Mouse (Mus musculus): Measurements from ENCODE around the gene Terb2. TPM values are rescaled to one million over a fixed set of nuclear protein-coding genes. Genes with fewer than 3 reads are reported as not detected.
"Not testable (repeated sequence)": the region's sequence is repeated elsewhere in the genome, so short reads cannot be mapped to it uniquely, and the experiment has no call there.

Gene Terb2
- polyA plus RNA-seq, 1 experiment from 2014 or later: not detected

DNA sequence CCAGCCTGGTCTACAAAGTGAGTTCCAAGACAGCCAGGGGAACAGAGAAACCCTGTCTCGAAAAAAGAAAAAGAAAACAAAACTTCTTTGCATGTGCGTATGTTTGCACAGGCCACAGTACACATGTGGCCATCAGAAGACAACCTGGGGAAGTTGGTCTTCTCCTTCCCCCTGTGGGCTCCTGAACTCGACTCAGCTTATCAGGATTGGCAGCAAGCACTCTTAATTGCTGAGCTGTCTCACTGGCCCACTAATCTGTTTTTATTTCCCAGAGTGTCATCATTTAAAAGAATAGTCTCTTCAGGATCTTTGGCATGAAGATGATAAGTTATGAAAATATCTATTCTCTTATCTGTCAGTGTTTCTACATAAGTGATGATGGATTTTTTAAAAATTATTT lies 5.8 kb downstream of the Terb2 start:
- DNase-seq: no peak
- Histone ChIP-seq H3K9me3 (ENCODE audit: low read length) (no peaks in the 10 kb centered on the region), H3K4me3 (ENCODE audit: low read depth, low read length) (no peak overlapping the region), H3K4me2 (ENCODE audit: low read depth, low read length) (no peak overlapping the region), H3K27me3 (ENCODE audit: insufficient read depth, low read length) (no peaks in the 10 kb centered on the region), H3K27ac (ENCODE audit: low read depth) (no peak overlapping the region), H3K9ac (replicated peaks) (no peak overlapping the region), H3K36me3 (replicated peaks; ENCODE audit: insufficient read depth, low read length) (no peaks in the 10 kb centered on the region), H3K4me1 (ENCODE audit: insufficient read depth) (no peaks in the 10 kb centered on the region)
- ATAC-seq: no peak
- WGBS (ENCODE audit: insufficient replicate concordance): 56% methylated on average over 3 of the region's 3 CpGs
- TF ChIP-seq EP300 (IDR thresholded peaks at IDR 0.05; ENCODE audit: low read depth): no peak
- no peak for TF ChIP-seq CTCF (IDR thresholded peaks at IDR 0.05; ENCODE audit: low read depth)

DNA sequence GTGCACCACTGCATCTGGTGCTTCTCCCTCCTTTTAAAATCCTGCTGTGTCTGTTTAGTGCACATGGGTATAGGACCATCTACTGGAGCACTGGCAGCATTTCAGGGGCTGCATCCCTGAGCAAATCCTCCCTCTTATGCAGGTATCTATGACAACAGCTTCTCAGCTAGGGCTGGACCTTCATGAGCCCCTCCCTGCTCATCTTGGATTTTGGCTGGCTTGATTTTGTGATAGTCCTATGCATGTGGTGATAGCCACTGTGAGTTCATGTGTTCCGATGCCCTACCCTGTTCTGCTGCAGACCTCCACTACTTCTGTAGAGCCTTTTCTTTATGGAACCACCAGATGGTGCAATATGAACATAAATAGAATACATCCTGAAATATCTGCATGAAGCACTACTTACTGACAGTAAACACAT lies 8.4 kb downstream of the Terb2 start:
- Histone ChIP-seq H3K9me3 (ENCODE audit: low read length) (no peaks in the 10 kb centered on the region), H3K9ac (replicated peaks) (no peak overlapping the region), H3K27ac (ENCODE audit: low read depth) (no peak overlapping the region), H3K36me3 (replicated peaks; ENCODE audit: insufficient read depth, low read length) (no peaks in the 10 kb centered on the region), H3K4me1 (ENCODE audit: insufficient read depth) (no peaks in the 10 kb centered on the region), H3K4me3 (ENCODE audit: low read depth, low read length) (no peak overlapping the region), H3K27me3 (ENCODE audit: insufficient read depth, low read length) (no peaks in the 10 kb centered on the region), H3K4me2 (ENCODE audit: low read depth, low read length) (no peak overlapping the region)
- DNase-seq: no peak
- peak; percentile 64 for ATAC-seq
- TF ChIP-seq EP300 (IDR thresholded peaks at IDR 0.05; ENCODE audit: low read depth): no peak
- peak; percentile 66 for TF ChIP-seq CTCF (IDR thresholded peaks at IDR 0.05; ENCODE audit: low read depth)
- WGBS (ENCODE audit: insufficient replicate concordance): 46% methylated on average over 1 of the region's 1 CpGs

DNA sequence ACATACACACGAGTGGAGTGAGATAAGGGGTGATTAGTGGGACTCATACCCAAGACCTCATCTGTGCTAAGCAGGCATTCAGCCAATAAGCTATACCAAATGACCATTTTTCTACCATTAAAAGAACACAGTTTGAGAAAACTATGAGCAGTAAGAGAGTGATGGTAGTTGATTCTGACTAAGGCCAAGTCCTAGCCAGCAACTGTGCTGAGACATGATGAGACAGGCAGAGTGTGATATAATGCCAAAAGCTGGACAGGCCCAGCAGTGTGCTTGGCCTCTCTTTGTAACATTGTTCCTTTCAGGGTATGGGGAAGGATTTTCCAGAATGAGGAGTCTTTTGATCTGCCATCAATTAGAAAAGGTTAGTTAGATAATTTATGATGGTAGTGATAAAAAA lies 15.4 kb downstream of the Terb2 start:
- WGBS (ENCODE audit: insufficient replicate concordance): 38% methylated on average over 1 of the region's 1 CpGs
- H3K27me3 ChIP-seq (ENCODE audit: insufficient read depth, low read length): no peaks in the 10 kb centered on the region
- no peak overlapping the region for H3K4me2 ChIP-seq (ENCODE audit: low read depth, low read length)
- H3K4me1 ChIP-seq (ENCODE audit: insufficient read depth): no peaks in the 10 kb centered on the region; the same call in 1 of the 2 replicates
- H3K36me3 ChIP-seq (replicated peaks; ENCODE audit: insufficient read depth, low read length): no peaks in the 10 kb centered on the region
- no peak overlapping the region for H3K27ac ChIP-seq (ENCODE audit: low read depth)
- no peak overlapping the region for H3K9ac ChIP-seq (replicated peaks)
- no peaks in the 10 kb centered on the region for H3K9me3 ChIP-seq (ENCODE audit: low read length)
- no peak overlapping the region for H3K4me3 ChIP-seq (ENCODE audit: low read depth, low read length)
- DNase-seq (no peak), ATAC-seq (no peak)
- TF ChIP-seq CTCF (IDR thresholded peaks at IDR 0.05; ENCODE audit: low read depth) (no peak), EP300 (IDR thresholded peaks at IDR 0.05; ENCODE audit: low read depth) (no peak)

DNA sequence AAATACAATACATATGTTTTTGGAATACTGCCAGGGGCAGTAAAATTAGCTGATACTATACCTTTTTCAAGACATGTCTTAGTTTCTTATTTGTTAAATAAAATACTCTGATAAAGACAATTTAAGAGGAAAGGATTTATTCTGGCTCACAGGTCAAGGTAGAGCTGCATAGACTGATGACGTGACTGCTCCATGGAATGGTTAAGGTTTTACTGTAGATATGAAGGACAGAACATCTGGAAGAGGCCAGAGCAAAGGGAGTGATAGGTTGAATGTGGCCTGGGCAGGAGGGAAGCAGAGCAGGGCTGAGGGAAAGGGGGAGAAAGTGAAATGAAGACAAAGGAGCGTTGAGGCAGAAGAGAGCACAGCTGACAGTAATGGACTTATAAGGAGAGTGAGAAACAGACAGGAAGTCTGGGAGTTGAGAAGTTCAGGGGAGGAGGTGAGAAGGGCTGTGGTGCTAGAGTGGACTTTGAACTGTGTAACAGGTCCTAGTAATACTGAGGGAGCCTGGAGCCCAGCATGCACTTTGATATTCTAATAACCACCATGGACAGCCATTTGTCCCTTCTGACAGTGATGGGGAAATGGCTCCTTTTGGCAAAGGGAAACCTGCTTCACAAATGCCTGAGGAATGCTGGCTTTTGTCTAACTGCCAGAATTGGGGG lies 20.5 kb downstream of the Terb2 start:
- no peak overlapping the region for H3K27ac ChIP-seq (ENCODE audit: low read depth)
- no peak for DNase-seq
- no peak overlapping the region for H3K4me3 ChIP-seq (ENCODE audit: low read depth, low read length)
- 65% methylated on average over 2 of the region's 2 CpGs for WGBS (ENCODE audit: insufficient replicate concordance)
- H3K27me3 ChIP-seq (ENCODE audit: insufficient read depth, low read length): no peaks in the 10 kb centered on the region
- no peaks in the 10 kb centered on the region; the same call in 1 of the 2 replicates for H3K4me1 ChIP-seq (ENCODE audit: insufficient read depth)
- H3K9me3 ChIP-seq (ENCODE audit: low read length): no peaks in the 10 kb centered on the region
- no peak overlapping the region for H3K9ac ChIP-seq (replicated peaks)
- no peaks in the 10 kb centered on the region for H3K36me3 ChIP-seq (replicated peaks; ENCODE audit: insufficient read depth, low read length)
- no peak for TF ChIP-seq EP300 (IDR thresholded peaks at IDR 0.05; ENCODE audit: low read depth)
- ATAC-seq: no peak
- H3K4me2 ChIP-seq (ENCODE audit: low read depth, low read length): no peak overlapping the region

DNA sequence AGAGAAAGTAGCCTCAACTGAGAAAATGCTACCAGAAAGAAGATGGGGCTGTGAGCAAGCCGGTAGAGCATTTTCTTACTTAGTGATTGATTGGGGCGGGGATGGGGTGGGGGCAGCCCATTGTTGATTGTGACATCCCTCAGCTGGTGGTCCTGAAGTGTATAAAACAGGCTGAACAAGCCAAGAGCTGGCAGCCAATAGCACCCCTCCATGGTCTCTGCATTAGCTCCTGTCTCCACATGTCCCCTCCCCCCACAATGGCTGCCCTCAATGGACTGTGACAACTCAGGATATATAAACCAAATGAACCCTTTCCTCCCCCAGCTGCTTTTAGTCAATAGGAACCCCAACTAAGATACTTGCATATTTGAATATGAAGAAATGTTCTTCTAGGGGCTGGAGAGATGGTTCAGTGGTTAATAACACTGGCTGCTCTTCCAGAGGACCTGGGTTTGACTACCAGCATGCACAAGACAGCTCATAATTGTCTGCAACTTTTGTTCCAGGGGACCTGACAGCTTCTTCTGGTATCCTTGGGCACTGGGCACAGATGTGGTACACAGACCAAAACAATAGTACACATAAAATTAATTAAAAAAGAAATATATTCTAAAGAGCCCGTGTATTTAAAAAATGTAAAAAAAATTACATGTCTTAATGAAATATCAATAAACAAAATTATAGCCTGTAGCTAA lies 24.6 kb downstream of the Terb2 start:
- Histone ChIP-seq H3K9ac (replicated peaks) (no peak overlapping the region), H3K4me3 (ENCODE audit: low read depth, low read length) (no peak overlapping the region), H3K27ac (ENCODE audit: low read depth) (no peak overlapping the region), H3K36me3 (replicated peaks; ENCODE audit: insufficient read depth, low read length) (no peaks in the 10 kb centered on the region), H3K9me3 (ENCODE audit: low read length) (no peaks in the 10 kb centered on the region), H3K27me3 (ENCODE audit: insufficient read depth, low read length) (no peaks in the 10 kb centered on the region), H3K4me1 (ENCODE audit: insufficient read depth) (no peaks in the 10 kb centered on the region; the same call in 1 of the 2 replicates), H3K4me2 (ENCODE audit: low read depth, low read length) (no peak overlapping the region)
- DNase-seq (no peak), ATAC-seq (no peak)
- 87% methylated on average over 3 of the region's 3 CpGs for WGBS (ENCODE audit: insufficient replicate concordance)
- TF ChIP-seq CTCF (IDR thresholded peaks at IDR 0.05; ENCODE audit: low read depth) (no peak), EP300 (IDR thresholded peaks at IDR 0.05; ENCODE audit: low read depth) (no peak)

DNA sequence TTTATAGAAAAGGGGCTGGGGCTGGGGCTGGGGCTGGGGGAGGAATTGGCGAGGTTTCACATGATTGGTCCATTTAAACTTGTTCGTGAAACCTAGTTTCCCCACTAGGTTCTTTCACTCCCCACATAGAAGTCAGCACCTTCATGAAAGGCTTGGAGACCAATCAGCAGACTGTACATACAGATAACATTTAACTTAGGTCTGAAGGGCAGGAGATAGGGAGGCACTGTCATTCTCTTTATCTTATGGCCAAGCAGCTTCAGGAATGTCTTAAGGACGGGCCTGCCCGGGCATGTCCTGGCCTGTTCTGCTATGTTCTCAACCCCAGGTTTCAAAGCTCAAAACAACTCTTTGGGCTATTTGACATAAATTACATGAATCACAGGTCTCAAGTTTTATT lies 31.0 kb downstream of the Terb2 start:
- WGBS (ENCODE audit: insufficient replicate concordance): 64% methylated on average over 4 of the region's 4 CpGs
- H3K4me1 ChIP-seq (ENCODE audit: insufficient read depth); H3K9ac ChIP-seq (replicated peaks); H3K9me3 ChIP-seq (ENCODE audit: low read length); H3K27me3 ChIP-seq (ENCODE audit: insufficient read depth, low read length); DNase-seq; H3K4me2 ChIP-seq (ENCODE audit: low read depth, low read length); H3K27ac ChIP-seq (ENCODE audit: low read depth); H3K4me3 ChIP-seq (ENCODE audit: low read depth, low read length); H3K36me3 ChIP-seq (replicated peaks; ENCODE audit: insufficient read depth, low read length): not testable (repeated sequence)
- peak; percentile 84 for TF ChIP-seq EP300 (IDR thresholded peaks at IDR 0.05; ENCODE audit: low read depth)
- ATAC-seq: peak; percentile 79

All from liver, postnatal 0 days (tissue).